Mouse (Mus musculus) megakaryocyte, embryonic 14.5 days (primary cell): ENCODE measurements around the gene Cisd2.

ENCODE experiments used
- FLI1 ChIP-seq: IDR thresholded peaks from 2 replicates; pipeline ENCODE4 v1.6.1; 2012; ENCODE audit warnings: low read length, inconsistent platforms, mixed read lengths
- GATA1 ChIP-seq: IDR thresholded peaks from 3 replicates; pipeline ENCODE4 v1.6.1; 2012; ENCODE audit warnings: mixed read lengths, low read length, inconsistent platforms, borderline replicate concordance

DNA sequence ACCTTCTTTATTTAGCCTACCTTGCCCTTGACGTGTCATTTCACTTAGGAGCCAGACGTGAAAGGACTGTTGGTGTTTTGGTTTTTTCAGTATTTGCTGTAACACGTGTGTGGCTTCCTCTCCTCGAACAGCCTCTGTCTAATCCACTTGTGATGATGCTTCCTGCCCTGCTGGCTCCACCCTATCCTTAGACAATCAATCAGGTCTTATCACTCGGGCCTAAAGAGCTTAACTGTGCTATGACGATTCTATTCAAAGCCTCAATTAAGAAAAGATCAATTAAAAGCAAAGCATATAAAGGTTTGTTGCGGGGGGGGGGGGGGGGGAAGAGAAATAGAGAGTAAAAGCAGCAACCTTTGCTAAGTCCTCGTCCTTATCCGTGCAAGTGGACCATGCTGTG is 16.4 kb downstream of the Cisd2 start:
- no peak for TF ChIP-seq GATA1
- no peak for TF ChIP-seq FLI1
